Mouse (Mus musculus) CH12.LX (cell line): ENCODE results near the gene Erbb4.

ENCODE experiments used
- CTCF ChIP-seq, 2 experiments: IDR thresholded peaks in 1 of 2; conservative IDR thresholded peaks in 1 of 2; 2 replicates each; pipeline ENCODE4 v1.5.1; 2011 to 2012; ENCODE audit warnings: low read depth in 2 of 2, low read length in 2 of 2, improper control_type of control experiment in 1 of 2, inconsistent platforms in 1 of 2, mild to moderate bottlenecking in 1 of 2, moderate library complexity in 1 of 2
- E2F4 ChIP-seq: IDR thresholded peaks from 2 replicates; pipeline ENCODE4 v1.6.1; 2011; ENCODE audit warnings: low read depth, low read length, improper control_type of control experiment; ENCODE audit not compliant: insufficient replicate concordance
- EP300 ChIP-seq: IDR thresholded peaks from 2 replicates; pipeline ENCODE4 v1.6.1; 2011; ENCODE audit warnings: low read length, improper control_type of control experiment
- GABPA ChIP-seq: IDR thresholded peaks from 2 replicates; pipeline ENCODE4 v1.6.1; 2012; ENCODE audit warnings: low read depth, low read length, improper control_type of control experiment, inconsistent platforms; ENCODE audit not compliant: insufficient replicate concordance
- MAFK ChIP-seq: IDR thresholded peaks from 2 replicates; pipeline ENCODE4 v1.6.1; 2011; ENCODE audit warnings: low read length, improper control_type of control experiment; ENCODE audit not compliant: insufficient replicate concordance
- MAX ChIP-seq: IDR thresholded peaks from 2 replicates; pipeline ENCODE4 v1.6.1; 2011; ENCODE audit warnings: low read length, improper control_type of control experiment
- MAZ ChIP-seq: IDR thresholded peaks from 2 replicates; pipeline ENCODE4 v1.6.1; 2012; ENCODE audit warnings: low read depth, mild to moderate bottlenecking, inconsistent platforms, low read length, improper control_type of control experiment, moderate library complexity
- POLR2A ChIP-seq: IDR thresholded peaks from 2 replicates; pipeline ENCODE4 v1.6.1; 2011; ENCODE audit warnings: low read depth, mild to moderate bottlenecking, improper control_type of control experiment, low read length
- POLR2AphosphoS2 ChIP-seq: IDR thresholded peaks from 2 replicates; pipeline ENCODE4 v1.6.1; 2011; ENCODE audit warnings: low read depth, low read length, improper control_type of control experiment
- SIN3A ChIP-seq: IDR thresholded peaks from 2 replicates; pipeline ENCODE4 v1.6.1; 2012; ENCODE audit warnings: low read length, improper control_type of control experiment, inconsistent platforms
- TBP ChIP-seq: conservative IDR thresholded peaks from 2 replicates; pipeline ENCODE4 v1.6.1; 2011; ENCODE audit warnings: low read depth, low read length, improper control_type of control experiment
- ZC3H11A ChIP-seq: IDR thresholded peaks from 2 replicates; pipeline ENCODE4 v1.6.1; 2012; ENCODE audit warnings: low read depth, mild to moderate bottlenecking, inconsistent platforms, low read length, improper control_type of control experiment

GRCm38 (mm10) chr1:68961365-68962116 lies 146.3 kb downstream of the Erbb4 start:
- TF ChIP-seq EP300 (no peak), SIN3A (no peak), MAFK (no peak), POLR2A (no peak), POLR2AphosphoS2 (no peak), E2F4 (no peak), MAZ (no peak), TBP (no peak), ZC3H11A (no peak), MAX (no peak), CTCF (conservative IDR thresholded peaks at IDR 0.05 in 1 of 2, IDR thresholded peaks at IDR 0.05 in 1 of 2; ENCODE audit: low read depth in 2 of 2, low read length in 2 of 2) (no peak), GABPA (no peak)
